Mouse (Mus musculus) 416B (cell line): ENCODE measurements at regions not wholly inside any gene's neighbourhood (a gene's known extent, or its start where the extent isn't known, plus 50 kb on each side); places are given as distances from the start of the nearest gene placed in this dataset.

ENCODE experiments used
- DNase-seq: peaks from one replicate; pipeline ENCODE4 v3.0.0; 2011; ENCODE audit warnings: low read depth

DNA sequence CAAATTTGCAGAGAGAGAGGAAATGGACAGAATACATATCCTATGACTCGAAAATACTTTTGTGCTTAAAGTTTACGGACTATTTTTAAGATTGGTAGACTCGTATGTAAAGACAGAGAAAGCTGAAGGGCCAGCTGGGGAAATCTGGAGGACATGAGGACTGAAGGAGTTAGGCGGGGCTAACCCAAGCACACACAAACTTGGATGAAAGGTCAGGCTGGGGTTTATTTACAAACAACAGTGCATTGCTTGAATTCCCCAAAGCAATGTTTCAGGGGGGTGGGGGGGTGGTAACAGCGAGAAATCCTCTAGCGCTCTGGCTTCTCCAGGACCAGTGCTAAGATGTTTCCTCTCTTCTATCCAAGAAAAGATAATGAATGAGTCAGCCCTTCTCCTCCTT lies 68.3 kb downstream of the Ptger2 start:
- no peak for DNase-seq

DNA sequence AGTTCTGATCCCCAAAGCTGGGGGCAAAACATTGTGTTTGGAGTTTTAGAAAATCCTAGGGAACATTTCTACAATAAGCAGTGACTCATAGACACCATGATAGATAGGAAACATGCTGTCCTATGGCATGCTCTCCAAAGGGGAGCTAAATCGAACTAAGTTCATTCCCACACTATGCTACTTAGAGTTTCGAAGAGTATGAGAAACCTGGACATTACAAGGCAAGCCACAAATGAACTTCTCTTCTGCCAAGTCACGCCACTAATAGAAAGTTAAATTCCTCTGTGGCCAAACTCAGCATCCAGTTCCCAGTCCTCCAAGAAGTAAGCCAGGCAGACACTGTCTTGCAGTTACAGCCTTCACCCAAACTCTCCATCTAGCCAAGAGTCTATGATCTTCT lies 73.7 kb downstream of the Ptger2 start:
- no peak for DNase-seq

DNA sequence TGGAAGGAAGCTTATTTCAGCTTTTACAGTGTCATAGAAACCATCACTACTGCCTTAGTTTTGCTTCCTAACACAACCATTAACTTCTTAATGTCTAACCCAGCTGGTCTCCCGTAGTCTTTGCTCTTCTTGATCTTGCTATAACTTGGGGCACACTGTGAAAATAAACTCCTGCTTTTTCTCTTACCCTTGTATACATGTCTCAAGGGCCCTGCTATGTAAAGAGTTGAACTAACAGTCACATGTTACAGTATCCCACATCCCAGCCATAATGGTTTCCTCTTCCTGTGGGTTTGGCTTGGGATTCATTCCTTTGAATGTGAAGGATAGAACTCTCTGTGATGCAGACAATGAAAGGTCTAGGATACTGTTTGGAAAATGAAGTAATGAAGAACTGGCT lies 76.5 kb downstream of the Ptger2 start:
- DNase-seq = no peak

DNA sequence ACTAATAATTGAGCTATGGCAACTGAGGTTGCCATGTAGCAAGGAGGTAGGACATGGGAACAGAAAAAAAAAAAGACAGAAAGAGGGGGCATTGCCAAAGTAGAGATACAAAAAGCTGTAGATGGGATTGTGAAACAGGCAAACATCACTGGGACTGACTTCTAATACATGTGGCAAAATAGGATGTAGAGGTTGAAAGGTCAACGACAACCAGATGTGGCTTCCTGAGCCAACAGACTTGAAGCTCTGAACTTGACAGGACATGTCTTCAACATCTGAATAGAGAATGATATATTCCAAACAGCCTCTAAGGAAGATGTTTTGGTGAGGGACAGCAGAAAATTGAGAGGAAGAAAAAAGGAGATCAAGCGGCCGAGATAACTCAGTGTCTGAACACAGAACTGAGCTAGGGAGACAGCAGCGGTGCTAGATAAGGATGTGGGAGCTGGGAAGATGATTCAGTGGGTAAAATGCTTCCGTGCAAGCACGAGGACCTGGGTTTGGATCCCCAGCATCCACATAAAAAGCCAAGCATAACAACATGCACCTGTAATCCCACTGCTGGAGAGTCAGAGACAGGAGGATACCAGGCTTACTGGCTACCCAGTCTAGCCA lies 81.7 kb downstream of the Ptger2 start:
- DNase-seq = peak; percentile 82

DNA sequence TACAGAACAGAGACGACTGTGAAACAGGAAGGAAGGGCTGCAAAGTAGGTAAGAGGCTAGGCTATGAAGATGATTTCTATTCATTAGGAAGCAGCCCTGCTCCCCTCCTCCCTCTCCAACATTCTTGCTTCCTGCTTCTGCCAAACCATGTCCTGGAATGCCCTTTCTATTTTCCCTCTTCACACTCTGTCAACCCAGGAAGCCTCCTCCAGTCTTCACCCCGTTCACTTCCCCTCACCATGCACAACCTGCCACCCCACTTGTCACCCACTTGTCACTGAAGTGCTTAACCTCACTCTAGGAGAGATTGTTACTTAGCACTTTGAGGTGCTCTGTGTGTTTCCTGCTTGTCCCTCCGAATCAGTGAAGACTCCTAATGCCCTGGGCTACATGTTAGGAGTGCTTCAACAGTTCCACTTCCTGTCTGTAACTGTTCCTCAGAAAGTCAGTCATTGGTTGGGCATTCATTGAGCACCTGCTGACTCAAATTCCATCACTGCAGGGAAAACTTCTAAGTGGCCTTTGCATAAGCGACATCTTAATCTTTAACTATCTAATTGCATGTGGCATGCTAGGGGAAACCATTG lies 87.0 kb downstream of the Ptger2 start:
- DNase-seq = no peak

DNA sequence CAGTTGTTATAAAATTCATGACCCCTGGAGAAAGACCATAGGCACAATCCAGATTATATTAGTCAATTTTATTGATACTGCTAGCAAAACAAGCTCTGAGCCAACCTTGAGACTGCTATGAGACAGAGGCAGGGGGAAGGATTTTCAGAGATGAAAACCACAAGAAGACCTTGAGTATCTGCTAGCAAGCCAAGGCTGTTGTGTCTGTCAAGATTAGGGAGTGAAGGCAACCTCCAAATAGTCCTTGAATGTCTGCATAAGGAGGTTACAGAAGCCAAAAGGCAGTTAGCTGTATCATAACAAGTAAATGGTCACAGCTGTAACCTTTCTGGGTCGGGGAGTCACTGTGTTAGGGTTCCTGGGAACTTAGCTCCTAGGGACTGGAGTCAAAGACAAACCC lies 89.2 kb downstream of the Ptger2 start:
- peak; percentile 87 for DNase-seq

DNA sequence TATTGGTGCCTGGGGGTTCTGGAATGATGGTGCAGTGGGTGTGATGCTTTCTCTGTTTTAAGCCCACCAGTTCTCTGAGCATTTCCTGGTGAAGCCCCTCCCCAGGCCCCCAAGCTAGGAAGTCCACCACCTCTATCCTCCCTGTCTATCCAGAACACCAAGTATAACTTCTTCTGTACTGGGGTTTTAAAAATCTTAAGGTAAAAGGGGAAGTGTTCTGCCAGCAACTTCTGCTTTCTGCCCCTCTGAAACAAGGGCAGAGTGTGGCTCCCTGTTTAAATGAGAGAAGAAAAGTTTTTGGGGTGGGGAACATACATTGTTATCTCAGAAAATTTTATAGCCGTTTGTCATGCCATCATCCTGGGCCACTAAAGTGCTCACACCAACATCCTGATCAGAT lies 91.8 kb downstream of the Ptger2 start:
- DNase-seq = peak; percentile 74

DNA sequence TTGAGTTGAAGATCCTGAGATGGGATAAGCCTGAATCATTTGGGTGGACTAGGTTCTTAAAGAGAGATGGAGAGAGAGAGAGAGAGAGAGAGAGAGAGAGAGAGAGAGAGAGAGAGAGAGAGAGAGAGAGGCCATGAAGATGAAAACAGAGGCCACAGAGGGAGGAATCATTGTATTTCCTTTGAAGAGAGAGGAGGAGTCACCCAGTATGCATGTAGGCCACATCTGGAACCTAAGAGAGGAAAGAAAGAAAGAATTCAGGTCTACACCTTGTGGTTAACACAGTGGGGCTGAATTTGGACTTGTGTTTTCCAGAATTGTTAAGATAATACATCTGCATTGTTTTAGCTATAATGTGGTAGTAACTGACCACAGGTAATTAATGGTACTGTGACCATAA lies 92.2 kb downstream of the Ptger2 start:
- no peak for DNase-seq

GRCm38 (mm10) chr14:45083058-45083457 lies 95.1 kb downstream of the Ptger2 start:
- DNase-seq = no peak
